8 mouse cellular contexts compared by ENCODE assay signal in the genomic region with DNA sequence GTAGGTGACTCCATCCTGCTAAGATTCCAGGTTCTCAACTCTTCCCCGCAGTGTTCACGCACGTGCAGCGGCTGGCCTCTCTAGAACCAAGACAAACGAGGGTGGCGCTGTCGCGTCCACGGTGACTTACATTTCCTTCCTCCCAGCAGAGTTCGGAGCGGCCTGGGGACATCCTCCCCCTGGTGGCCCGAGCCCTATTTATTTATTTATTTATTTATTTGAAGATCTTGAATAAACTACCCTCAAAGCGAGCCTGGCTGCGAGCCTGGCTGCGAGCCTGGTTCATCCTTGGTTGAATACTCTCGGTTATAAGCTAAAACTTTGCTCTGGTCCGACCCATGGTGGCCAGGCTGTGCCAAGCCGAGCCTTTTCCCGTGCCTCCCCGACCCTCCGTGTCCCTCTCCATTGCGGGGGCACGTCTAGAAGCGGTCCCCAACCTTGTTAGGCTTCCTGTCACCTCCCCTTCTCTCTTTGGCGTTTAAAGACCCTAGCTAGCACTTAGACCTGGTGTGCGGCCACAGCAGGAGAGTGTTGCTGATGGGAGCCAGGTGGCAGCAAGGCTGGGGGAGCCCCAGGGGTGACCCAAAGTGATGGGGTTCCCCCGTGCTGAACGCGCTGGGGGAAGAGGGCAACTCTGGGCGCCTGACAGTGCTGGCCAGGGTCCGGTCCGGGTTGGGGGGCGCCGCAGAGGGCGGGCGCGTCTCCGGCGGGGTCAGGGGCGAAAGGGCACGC. TPM values are rescaled to one million over a fixed set of nuclear protein-coding genes. Genes with fewer than 3 reads are reported as not detected.
DNase-seq lines count a peak whose midpoint lies in the region; ATAC-seq lines count a peak whose summit lies in the region.

No protein-coding gene starts in this region.

- H3K4me1 ChIP-seq in heart, embryonic 14.5 days (ENCODE audit: control insufficient read depth in 2 of 2, insufficient read depth in 2 of 2, low read length in 2 of 2), result peaks cover 22 to 36% of the 10 kb centered on the region in 2 experiments

- H3K4me2 ChIP-seq in heart, embryonic 14.5 days (ENCODE audit: low read length), result peak overlapping the region; percentile 80

- H3K9ac ChIP-seq in heart, embryonic 14.5 days (ENCODE audit: low read length), result peak overlapping the region; percentile 53

- peaks cover 5% of the 10 kb centered on the region; the same call in 1 of the 2 replicates for H3K9me3 ChIP-seq in heart, embryonic 14.5 days (ENCODE audit: control insufficient read depth, low read length)

- ATAC-seq in heart, embryonic 14.5 days (ENCODE audit: insufficient number of reproducible peaks, insufficient read depth, low FRiP score, low read depth), result no peak
- no peak for ATAC-seq in frontal cortex, adult (ENCODE audit: low TSS enrichment)

- DNase-seq in spleen, adult 18-20 months, result peak; percentile 38 to 67
- DNase-seq in spleen, adult 12 weeks (ENCODE audit: low spot score), result no peak
- DNase-seq in c-Kit-positive CD71-positive TER-119-negative erythroid progenitor cells, embryonic 14.5 days (ENCODE audit: low read depth), result peak; percentile 13
- DNase-seq in kidney, postnatal 10 days, result peak; percentile 78
- peak; percentile 38 for DNase-seq in lung, postnatal 25 days (ENCODE audit: low spot score)
- peak; percentile 44 to 53 for DNase-seq in right cerebral cortex, postnatal 10 days (ENCODE audit: low spot score in 2 of 2)

- WGBS in heart, embryonic 14.5 days, result under 1% methylated on average over 39 of the region's 41 CpGs

- peaks cover 64% of the 10 kb centered on the region for H3K27me3 ChIP-seq in heart, embryonic 14.5 days (ENCODE audit: control insufficient read depth, insufficient read depth, low read length)

- no peaks in the 10 kb centered on the region for H3K36me3 ChIP-seq in heart, embryonic 14.5 days (ENCODE audit: control insufficient read depth, insufficient read depth, low read length)

- H3K4me3 ChIP-seq in heart, embryonic 14.5 days (ENCODE audit: control insufficient read depth in 1 of 2, insufficient read depth in 1 of 2, low read depth in 1 of 2, low read length in 2 of 2), result peak overlapping the region; percentile 35 to 41

- H3K27ac ChIP-seq in heart, embryonic 14.5 days (replicated peaks in 1 of 2; ENCODE audit: control insufficient read depth in 1 of 2, insufficient read depth in 1 of 2, low read depth in 2 of 2, low read length in 2 of 2), result no peak overlapping the region

RNA-seq across cellular contexts. Expression of a gene that starts 8.1 kb away (rescaled TPM):
- not detected in 2 replicates for polyA plus RNA-seq in heart, embryonic 14.5 days (2014; fragmentation: Nextera tagmentation; extraction: Ambion mirVana)

RNA-seq across cellular contexts. Expression of a gene that starts 48.9 kb away (rescaled TPM):
- not detected in 2 replicates for polyA plus RNA-seq in heart, embryonic 14.5 days (2014; fragmentation: Nextera tagmentation; extraction: Ambion mirVana)

RNA-seq across cellular contexts. Expression of a gene that starts 59.1 kb away (rescaled TPM):
- not detected in 2 replicates for polyA plus RNA-seq in heart, embryonic 14.5 days (2014; fragmentation: Nextera tagmentation; extraction: Ambion mirVana)
